Mouse (Mus musculus): ENCODE measurements around the gene Bnc1.

DNA sequence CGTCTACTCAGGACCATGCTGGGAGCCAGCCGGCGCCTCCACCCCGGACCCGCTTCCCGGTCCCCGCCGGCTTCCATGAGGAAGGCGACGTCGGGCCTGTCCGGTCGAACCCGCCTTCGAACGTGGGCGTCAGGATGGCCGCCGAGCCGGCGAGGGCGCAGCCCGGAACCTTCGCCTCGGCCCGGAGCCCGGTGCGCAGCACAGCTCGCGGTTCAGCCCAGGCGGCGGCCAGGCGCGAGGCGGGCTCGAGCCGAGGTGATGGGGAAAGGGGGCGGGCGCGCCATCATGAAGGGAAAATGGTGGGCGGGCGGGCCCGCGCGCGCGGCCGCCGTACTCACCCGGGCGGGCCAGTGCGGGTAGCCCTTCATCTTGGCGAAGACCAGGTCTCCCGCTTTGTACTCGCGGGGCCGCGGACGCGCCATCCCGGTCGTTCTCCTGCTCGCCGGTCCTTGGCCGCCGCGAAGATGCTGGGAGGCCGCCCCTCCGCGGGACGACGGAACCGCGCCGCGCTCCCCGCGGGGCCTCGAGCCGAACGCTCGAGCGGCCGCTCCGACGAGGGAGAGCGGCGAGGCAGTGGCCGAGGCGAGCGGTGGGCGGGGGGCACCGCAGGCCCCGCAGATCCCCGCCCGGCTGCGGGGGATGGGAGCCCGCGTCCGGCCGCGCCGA, 58.4 kb downstream of the Bnc1 start:
- TF ChIP-seq CTCF (IDR thresholded peaks at IDR 0.05; ENCODE audit: control insufficient read depth, insufficient read depth, low read length) (no peak), POLR2A (IDR thresholded peaks at IDR 0.05; ENCODE audit: borderline replicate concordance, control insufficient read depth, low read depth, low read length) (no peak)

Measured in bone marrow, adult 2 months (tissue).